Mouse (Mus musculus) heart, adult 2 months (tissue): ENCODE measurements around the gene Cd6. TPM values are rescaled to one million over a fixed set of nuclear protein-coding genes. Genes with fewer than 3 reads are reported as not detected.
A peak's percentile ranks its signal among the peaks of the same experiment; 100 is the strongest.

Source experiments
- DNase-seq, 2 experiments: peaks; one replicate each; pipeline ENCODE4 v3.0.0; 2021
- H3K27ac ChIP-seq: fragments of 200-600 bp; 2 replicates; pipeline ENCODE4 v1.8.1; 2022
- H3K27me3 ChIP-seq: fragments of 200-500 bp; 2 replicates; pipeline ENCODE4 v1.6.1; 2012; ENCODE audit warnings: mild to moderate bottlenecking, low read length, inconsistent platforms, mixed read lengths; ENCODE audit not compliant: control insufficient read depth, insufficient read depth
- H3K36me3 ChIP-seq: fragments of 200-500 bp; 2 replicates; pipeline ENCODE4 v1.6.1; 2012; ENCODE audit warnings: low read length, inconsistent platforms; ENCODE audit not compliant: control insufficient read depth, insufficient read depth
- H3K4me1 ChIP-seq: fragments of 200-500 bp; 2 replicates; pipeline ENCODE4 v1.6.1; 2011; ENCODE audit warnings: low read length; ENCODE audit not compliant: control insufficient read depth, insufficient read depth
- H3K4me3 ChIP-seq: fragments of 200-600 bp; 2 replicates; pipeline ENCODE4 v1.8.1; 2022
- H3K79me2 ChIP-seq: fragments of 200-500 bp; replicated peaks from 2 replicates; pipeline ENCODE4 v1.6.1; 2012; ENCODE audit warnings: mild to moderate bottlenecking, inconsistent platforms, low read length, moderate library complexity, mixed read lengths; ENCODE audit not compliant: control insufficient read depth, insufficient read depth
- H3K9ac ChIP-seq: fragments of 200-500 bp; 2 replicates; pipeline ENCODE4 v1.6.1; 2012; ENCODE audit warnings: low read depth, mild to moderate bottlenecking, control low read depth, inconsistent platforms, low read length, mixed read lengths
- CTCF ChIP-seq: fragments of 200-600 bp; IDR thresholded peaks from 2 replicates; pipeline ENCODE4 v1.8.1; 2022; ENCODE audit warnings: antibody characterized with exemption, mild to moderate bottlenecking, moderate library complexity
- EP300 ChIP-seq: fragments of 200-500 bp; IDR thresholded peaks from 2 replicates; pipeline ENCODE4 v1.6.1; 2011; ENCODE audit warnings: low read depth, low read length, control low read depth; ENCODE audit not compliant: insufficient read depth
- POLR2A ChIP-seq: fragments of 200-500 bp; IDR thresholded peaks from 2 replicates; pipeline ENCODE4 v1.6.1; 2011; ENCODE audit warnings: mild to moderate bottlenecking, low read depth, low read length, control low read depth; ENCODE audit not compliant: insufficient read depth
- WGBS: fragments of 180-500 bp; shearing (Covaris S2); methylation state at CpG from one replicate; pipeline ENCODE4 v1.1.7; 2018; 5-methylcytosine and 5-hydroxymethylcytosine counted together
- intact Hi-C: fragments of 180-260 bp; cut with DNase I; formaldehyde crosslinking; loops from one replicate; pipeline ENCODE4 v1.15.1; 2025
- polyA plus RNA-seq: library from polyadenylated mRNA; depleted of rRNA; stranded (reverse); fragments of >200 nt; gene quantifications from 2 replicates; pipeline ENCODE4 v1.2.3, GENCODE M21; 2012
- total RNA-seq, 2 experiments: library from RNA; stranded (reverse); gene quantifications; 2 replicates each; pipeline ENCODE4 v1.2.3; 2021

Gene Cd6
- total and polyA plus RNA-seq, 3 experiments: 0.07 to 0.76 TPM; not detected in 1

- no peak for DNase-seq
- H3K79me2 ChIP-seq: no peaks in the 10 kb centered on the region
- H3K27me3 ChIP-seq: no peaks in the 10 kb centered on the region
- WGBS: 89% methylated on average over 4 of the region's 4 CpGs
- H3K27ac ChIP-seq: no peak overlapping the region
- intact Hi-C loops: no loop called here
- H3K4me3 ChIP-seq: no peak overlapping the region
- H3K4me1 ChIP-seq: peaks cover 4% of the 10 kb centered on the region
- no peaks in the 10 kb centered on the region for H3K36me3 ChIP-seq
- no peak overlapping the region for H3K9ac ChIP-seq
- TF ChIP-seq EP300 (no peak), CTCF (no peak), POLR2A (no peak)
Observed at GRCm38 (mm10) chr19:10776906-10777305, 53.0 kb downstream of the Cd6 start.

GRCm38 (mm10) chr19:10774141-10774540, 55.7 kb downstream of the Cd6 start:
- Histone ChIP-seq H3K9ac (no peak overlapping the region), H3K4me3 (no peak overlapping the region), H3K27me3 (no peaks in the 10 kb centered on the region), H3K79me2 (no peaks in the 10 kb centered on the region), H3K36me3 (no peaks in the 10 kb centered on the region), H3K27ac (no peak overlapping the region), H3K4me1 (peaks cover 3% of the 10 kb centered on the region; the same call in 1 of the 2 replicates)
- DNase-seq: no peak
- 93% methylated on average over 6 of the region's 6 CpGs for WGBS
- no peak for TF ChIP-seq EP300
- TF ChIP-seq POLR2A: no peak
- TF ChIP-seq CTCF: no peak
- intact Hi-C loops: no loop called here

- WGBS: 55% methylated on average over 7 of the region's 7 CpGs
- no peak for DNase-seq
- H3K9ac ChIP-seq: no peak overlapping the region
- H3K27ac ChIP-seq: no peak overlapping the region
- TF ChIP-seq CTCF (no peak), EP300 (no peak), POLR2A (no peak)
- H3K79me2 ChIP-seq: no peaks in the 10 kb centered on the region
- H3K4me1 ChIP-seq: peaks cover 4% of the 10 kb centered on the region; the same call in 1 of the 2 replicates
- intact Hi-C loops: no loop called here
- no peak overlapping the region for H3K4me3 ChIP-seq
- H3K36me3 ChIP-seq: no peaks in the 10 kb centered on the region
- H3K27me3 ChIP-seq: no peaks in the 10 kb centered on the region
Observed at GRCm38 (mm10) chr19:10773384-10773783, 56.5 kb downstream of the Cd6 start.

GRCm38 (mm10) chr19:10772866-10773265, 57.0 kb downstream of the Cd6 start:
- WGBS: 90% methylated on average over 10 of the region's 10 CpGs
- intact Hi-C loops: no loop called here
- no peaks in the 10 kb centered on the region for H3K79me2 ChIP-seq
- H3K4me1 ChIP-seq: peaks cover 4% of the 10 kb centered on the region; the same call in 1 of the 2 replicates
- no peak for DNase-seq
- TF ChIP-seq EP300: no peak
- TF ChIP-seq POLR2A: no peak
- no peak for TF ChIP-seq CTCF
- H3K27me3 ChIP-seq: no peaks in the 10 kb centered on the region
- no peak overlapping the region for H3K4me3 ChIP-seq
- H3K9ac ChIP-seq: no peak overlapping the region
- H3K27ac ChIP-seq: no peak overlapping the region
- no peaks in the 10 kb centered on the region for H3K36me3 ChIP-seq

GRCm38 (mm10) chr19:10771995-10772394, 57.9 kb downstream of the Cd6 start:
- 79% methylated on average over 7 of the region's 7 CpGs for WGBS
- H3K36me3 ChIP-seq: no peaks in the 10 kb centered on the region
- TF ChIP-seq POLR2A: no peak
- TF ChIP-seq EP300: no peak
- TF ChIP-seq CTCF: no peak
- no peaks in the 10 kb centered on the region for H3K79me2 ChIP-seq
- no peaks in the 10 kb centered on the region for H3K27me3 ChIP-seq
- DNase-seq: no peak
- intact Hi-C loops: no loop called here
- no peak overlapping the region for H3K27ac ChIP-seq
- H3K4me3 ChIP-seq: no peak overlapping the region
- peaks cover 4% of the 10 kb centered on the region; the same call in 1 of the 2 replicates for H3K4me1 ChIP-seq
- H3K9ac ChIP-seq: no peak overlapping the region

GRCm38 (mm10) chr19:10769429-10770195, 60.2 kb downstream of the Cd6 start:
- H3K27ac ChIP-seq: peak overlapping the region; percentile 38
- no peak for DNase-seq
- H3K9ac ChIP-seq: no peak overlapping the region

More at GRCm38 (mm10) chr19:10769429-10770195, 60.2 kb downstream of the Cd6 start:
- no peak overlapping the region for H3K4me3 ChIP-seq
- no peaks in the 10 kb centered on the region for H3K79me2 ChIP-seq
- TF ChIP-seq CTCF: no peak
- no peak for TF ChIP-seq EP300
- no peak for TF ChIP-seq POLR2A
- intact Hi-C loops: no loop called here
- no peaks in the 10 kb centered on the region for H3K27me3 ChIP-seq
- peaks cover 4% of the 10 kb centered on the region; the same call in 1 of the 2 replicates for H3K4me1 ChIP-seq
- no peaks in the 10 kb centered on the region for H3K36me3 ChIP-seq
- 63% methylated on average over 12 of the region's 12 CpGs for WGBS
